Mouse (Mus musculus): ENCODE measurements around the gene Csnka2ip. TPM values are rescaled to one million over a fixed set of nuclear protein-coding genes. Genes with fewer than 3 reads are reported as not detected.

The Csnka2ip gene
- total and polyA plus RNA-seq, 3 experiments, result not detected

- no peak overlapping the region for H3K27ac ChIP-seq (ENCODE audit: control insufficient read depth, low read depth, low read length)
- H3K4me3 ChIP-seq (ENCODE audit: control insufficient read depth in 1 of 2, insufficient read depth in 1 of 2, low read depth in 2 of 2, low read length in 2 of 2), result no peak overlapping the region
- H3K27me3 ChIP-seq (ENCODE audit: control insufficient read depth in 1 of 2, insufficient read depth in 2 of 2, low read length in 2 of 2), result no peaks in the 10 kb centered on the region
- H3K36me3 ChIP-seq (ENCODE audit: control insufficient read depth in 1 of 2, insufficient read depth in 2 of 2, low read length in 2 of 2), result no peaks in the 10 kb centered on the region
- H3K9me3 ChIP-seq (replicated peaks; ENCODE audit: insufficient read depth, low read length), result no peaks in the 10 kb centered on the region
- H3K9ac ChIP-seq (ENCODE audit: control insufficient read depth, low read depth, low read length, poor library complexity, severe bottlenecking), result no peak overlapping the region
- H3K79me2 ChIP-seq (ENCODE audit: control insufficient read depth, insufficient read depth, low read length, poor library complexity), result no peaks in the 10 kb centered on the region
- DNase-seq (ENCODE audit: low read depth, low spot score), result no peak
- TF ChIP-seq UBTF (IDR thresholded peaks at IDR 0.05; ENCODE audit: borderline replicate concordance, insufficient read depth, low read depth, low read length), result no peak
- TF ChIP-seq CTCF (IDR thresholded peaks at IDR 0.05 in 2 of 3, conservative IDR thresholded peaks at IDR 0.05 in 1 of 3; ENCODE audit: control insufficient read depth in 1 of 3, insufficient read depth in 1 of 3, low read depth in 2 of 3, low read length in 3 of 3, poor library complexity in 1 of 3, severe bottlenecking in 1 of 3), result no peak
- no peak for TF ChIP-seq TAL1 (IDR thresholded peaks at IDR 0.05; ENCODE audit: low read length)
- TF ChIP-seq POLR2AphosphoS2 (IDR thresholded peaks at IDR 0.05; ENCODE audit: low read length), result no peak
- TF ChIP-seq ZNF384 (IDR thresholded peaks at IDR 0.05; ENCODE audit: low read depth, low read length), result no peak
- no peak for TF ChIP-seq GABPA (IDR thresholded peaks at IDR 0.05; ENCODE audit: low read depth, low read length)
- H3K4me1 ChIP-seq (ENCODE audit: control insufficient read depth in 1 of 2, insufficient read depth in 2 of 2, low read length in 2 of 2), result no peaks in the 10 kb centered on the region
These were observed 88.8 kb downstream of the Csnka2ip start for GRCm38 (mm10) chr16:64513423-64513822.

Other genes with a start within 250 kb of the Csnka2ip start
- 20.5 and 23.8 TPM in 2 replicates for gene 4930453N24Rik, start 168.8 kb upstream of the Csnka2ip start, total RNA-seq (2012; rRNA removed)
- 10 to 100 TPM in 1 of 2 experiments, not detected in 1; 19.4 TPM for gene 4930453N24Rik, start 168.8 kb upstream of the Csnka2ip start, polyA plus RNA-seq (2012; ENCODE audit: insufficient read depth in 1 of 2, insufficient read length in 2 of 2, low read depth in 1 of 2, low replicate concordance in 2 of 2, missing spikeins in 1 of 2)
- gene Zfp654, start 249.2 kb upstream of the Csnka2ip start, total RNA-seq (2012; rRNA removed), result 5.0 and 5.9 TPM in 2 replicates
- gene Zfp654, start 249.2 kb upstream of the Csnka2ip start, polyA plus RNA-seq (2012; ENCODE audit: insufficient read depth in 1 of 2, insufficient read length in 2 of 2, low read depth in 1 of 2, low replicate concordance in 2 of 2, missing spikeins in 1 of 2), result 10 to 100 TPM in 1 of 2 experiments, 1 to 10 TPM in 1; 6.9 to 61.6 TPM
- gene Cggbp1, start 249.6 kb upstream of the Csnka2ip start, total RNA-seq (2012; rRNA removed), result 35.1 and 36.3 TPM in 2 replicates
- 10 to 100 TPM; 62.2 to 65.5 TPM for gene Cggbp1, start 249.6 kb upstream of the Csnka2ip start, polyA plus RNA-seq (2012; ENCODE audit: insufficient read depth in 1 of 2, insufficient read length in 2 of 2, low read depth in 1 of 2, low replicate concordance in 2 of 2, missing spikeins in 1 of 2)

Data from MEL (cell line).